Mouse (Mus musculus): ENCODE results near the gene Trpt1.

Trpt1 gene

DNA sequence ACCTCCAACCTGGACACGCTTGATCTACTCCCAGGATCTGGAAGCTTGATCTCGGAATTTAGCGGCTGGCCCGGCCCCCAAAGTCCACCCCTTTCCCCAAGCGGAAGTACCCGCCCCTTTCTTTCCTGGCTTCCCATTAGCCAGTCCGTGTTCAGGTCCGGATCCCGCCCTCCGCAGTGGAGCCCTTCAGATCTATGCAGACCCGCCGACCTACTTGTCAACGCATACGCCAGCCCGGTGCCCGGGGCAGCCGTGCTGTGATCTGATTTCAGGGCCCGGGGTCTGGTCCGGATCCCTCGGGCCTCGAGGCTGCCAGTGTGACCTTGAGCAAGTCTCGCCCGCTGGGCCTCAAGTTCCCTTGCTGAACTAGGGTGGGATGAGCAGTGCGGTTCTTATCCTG is at the start of gene Trpt1, which contains the start of gene Nudt22:
TSS of gene Trpt1 (plus strand) at position 126 of the 400 bp plus-strand sequence.
TSS of gene Nudt22 (minus strand) at position 112 of the 400 bp plus-strand sequence.
- peak; percentile 96 for DNase-seq

- DNase-seq, result no peak
Observed at GRCm38 (mm10) chr19:6947742-6948141, 48.2 kb upstream of the Trpt1 start.

DNA sequence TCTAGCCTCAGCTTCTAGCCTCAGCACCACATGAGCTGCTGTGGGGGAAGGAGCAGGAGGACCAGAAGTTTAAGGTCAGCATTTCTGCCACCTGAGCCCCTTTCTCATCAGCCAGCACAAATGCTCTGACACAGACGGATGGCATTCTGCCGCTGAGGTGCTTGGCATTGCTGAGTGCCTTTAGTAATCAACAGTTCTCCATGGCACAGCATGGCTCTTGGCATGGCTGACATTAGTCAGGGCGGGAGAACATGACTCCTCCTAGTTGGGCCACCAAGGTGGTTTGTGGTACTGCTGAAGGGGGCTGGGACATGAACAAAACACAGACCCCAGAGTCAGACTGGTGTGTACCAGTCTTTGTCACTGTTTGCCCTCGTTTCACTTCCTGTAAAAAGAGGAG is 47.7 kb upstream of the Trpt1 start:
- no peak for DNase-seq

DNA sequence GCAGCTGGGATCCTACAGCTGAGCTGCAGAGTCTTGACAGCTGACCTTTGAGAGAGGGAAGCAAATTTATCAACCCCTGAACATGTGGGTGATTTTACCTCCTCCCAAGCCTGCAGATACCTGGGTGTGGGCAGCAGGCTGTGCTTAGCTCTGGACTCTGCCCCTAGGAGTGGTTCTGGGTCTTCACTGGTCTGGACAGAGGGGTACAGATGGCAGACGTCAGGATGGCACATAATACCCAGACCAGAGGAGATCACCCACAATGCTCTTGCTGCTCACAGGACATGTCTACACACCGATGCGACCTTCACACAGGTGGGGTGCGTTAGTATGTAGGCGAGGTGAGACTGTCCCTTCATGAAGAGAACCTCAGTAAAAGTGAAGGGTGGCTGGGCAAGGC is 46.4 kb upstream of the Trpt1 start:
- DNase-seq, result no peak

DNA sequence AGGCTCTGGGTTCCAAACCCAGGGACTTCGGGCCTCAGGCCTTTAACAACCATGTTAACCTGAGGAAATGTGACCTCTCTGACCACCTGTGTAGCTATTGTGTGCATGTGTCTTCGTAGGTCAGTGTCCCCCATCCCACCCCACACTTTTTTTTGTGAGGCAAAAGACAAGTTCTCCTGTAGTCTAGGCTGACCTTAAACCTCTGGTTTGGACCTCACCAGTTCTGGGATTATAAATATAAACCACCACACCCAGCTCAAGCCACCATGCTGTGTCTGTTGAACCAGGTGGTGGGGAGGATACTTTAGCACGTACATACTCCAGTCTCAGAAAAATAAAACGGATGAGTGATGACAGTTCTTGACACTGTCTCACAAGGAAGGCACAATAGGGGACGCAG is 46.0 kb upstream of the Trpt1 start:
- DNase-seq, result no peak

DNA sequence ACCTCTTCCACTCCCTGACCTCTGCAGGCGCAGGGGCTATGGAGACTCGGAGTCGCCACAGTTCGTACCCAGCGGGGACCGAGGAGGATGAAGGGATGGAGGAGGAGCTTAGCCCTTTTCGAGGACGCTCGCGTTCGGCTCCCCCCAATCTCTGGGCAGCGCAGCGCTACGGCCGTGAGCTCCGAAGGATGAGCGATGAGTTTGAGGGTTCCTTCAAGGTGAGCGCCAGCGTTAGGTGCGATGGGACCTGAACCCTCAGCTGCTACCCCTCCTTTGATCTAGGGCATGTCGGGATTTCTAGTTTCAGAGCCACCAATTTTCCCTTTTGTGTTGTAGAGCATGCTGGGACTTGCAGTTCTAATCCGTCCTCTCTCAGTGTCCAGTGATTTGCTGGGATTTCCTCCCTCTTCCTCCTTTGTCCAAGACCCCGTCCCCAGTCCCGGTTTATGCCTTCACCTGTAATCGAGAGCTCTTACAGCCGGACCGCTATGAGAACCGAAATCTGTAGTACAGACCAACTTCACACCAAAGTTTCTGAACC is 45.2 kb upstream of the Trpt1 start:
- peak; percentile 78 for DNase-seq

- DNase-seq, result peak; percentile 98
Observed at GRCm38 (mm10) chr19:6951381-6951968, 44.5 kb upstream of the Trpt1 start.

- DNase-seq, result peak; percentile 89
Observed at GRCm38 (mm10) chr19:6951994-6952711, 43.8 kb upstream of the Trpt1 start.

- DNase-seq, result peak; percentile 74
Observed at GRCm38 (mm10) chr19:6952712-6953037, 43.3 kb upstream of the Trpt1 start.

- DNase-seq, result peak; percentile 73
Observed at GRCm38 (mm10) chr19:6954046-6954445, 41.9 kb upstream of the Trpt1 start.

- no peak for DNase-seq
Observed at GRCm38 (mm10) chr19:6955424-6955823, 40.5 kb upstream of the Trpt1 start.

GRCm38 (mm10) chr19:6956461-6956860 is 39.5 kb upstream of the Trpt1 start:
- DNase-seq, result no peak

GRCm38 (mm10) chr19:6968491-6969271 is 27.2 kb upstream of the Trpt1 start:
- DNase-seq, result peak; percentile 52

DNA sequence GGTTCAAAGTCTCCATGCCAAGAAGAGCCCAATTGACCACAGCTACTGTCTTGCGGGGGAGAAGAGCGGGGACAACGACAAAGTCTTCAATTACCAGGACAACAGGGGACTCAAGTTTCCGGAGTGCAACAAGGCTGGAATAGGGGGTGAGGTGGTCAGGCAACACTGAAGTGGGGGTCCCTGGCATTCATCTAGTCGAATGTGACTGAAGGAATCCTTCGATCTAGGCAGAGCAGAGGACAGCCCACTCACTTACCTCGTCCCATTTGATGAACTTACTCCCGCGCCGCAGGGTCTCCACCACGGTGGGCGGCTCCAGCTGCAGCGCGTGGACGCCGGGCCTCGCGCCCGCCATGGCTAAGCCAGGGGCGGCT is 26.7 kb upstream of the Trpt1 start:
- DNase-seq, result no peak

GRCm38 (mm10) chr19:6969665-6970381 is 26.1 kb upstream of the Trpt1 start:
- DNase-seq, result peak; percentile 68

DNA sequence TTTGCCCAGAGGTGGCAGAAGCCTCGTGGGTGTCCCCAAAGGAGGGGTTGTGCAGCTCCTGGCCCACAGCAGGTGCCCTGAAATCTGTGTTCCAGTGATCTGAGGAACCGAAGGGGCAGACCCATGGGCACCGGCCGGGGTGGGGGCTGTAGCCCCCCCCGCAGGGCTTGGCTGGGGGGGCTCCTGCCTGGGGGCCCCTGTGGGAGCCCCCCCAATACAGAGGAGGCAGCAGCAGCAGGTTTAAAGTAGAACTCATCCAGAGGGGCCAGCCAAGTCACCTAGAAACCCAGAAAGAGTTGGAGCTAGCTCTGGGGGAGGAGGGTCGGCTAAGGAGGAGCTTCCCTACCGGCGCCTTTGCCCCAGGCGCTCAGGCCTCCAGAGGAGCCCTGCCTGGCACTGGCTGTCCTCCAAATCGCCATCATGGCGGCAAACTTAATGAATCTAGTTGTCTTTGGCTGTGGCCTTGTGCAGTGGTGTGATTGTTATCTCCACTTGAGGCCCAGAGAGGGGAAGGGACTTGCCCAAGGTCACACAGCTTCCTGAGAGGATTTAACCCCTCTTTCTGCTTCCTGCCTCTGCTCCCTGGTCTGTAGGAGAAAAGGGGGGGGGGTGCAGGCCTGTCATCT is 25.4 kb upstream of the Trpt1 start:
- DNase-seq, result no peak

DNA sequence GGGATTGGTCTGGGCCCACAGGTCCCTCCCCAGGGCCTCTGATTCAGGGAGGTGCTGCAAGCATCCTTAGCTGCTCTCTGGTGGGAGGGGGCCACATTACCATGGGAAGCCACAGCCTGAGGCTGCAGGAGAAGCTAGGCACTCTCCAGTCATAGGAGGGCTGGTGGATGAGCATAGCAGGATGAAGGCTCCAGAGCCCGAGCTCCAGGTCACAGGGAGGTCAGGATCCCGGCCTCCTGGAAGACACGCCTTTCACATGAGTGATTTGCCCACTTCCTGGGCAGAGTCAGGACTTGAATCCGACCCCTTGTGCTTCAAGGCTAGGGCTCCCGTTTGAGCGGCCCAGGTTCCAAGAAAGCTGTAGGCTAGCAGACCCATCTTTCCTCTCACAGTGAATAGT is 24.3 kb upstream of the Trpt1 start:
- no peak for DNase-seq

DNA sequence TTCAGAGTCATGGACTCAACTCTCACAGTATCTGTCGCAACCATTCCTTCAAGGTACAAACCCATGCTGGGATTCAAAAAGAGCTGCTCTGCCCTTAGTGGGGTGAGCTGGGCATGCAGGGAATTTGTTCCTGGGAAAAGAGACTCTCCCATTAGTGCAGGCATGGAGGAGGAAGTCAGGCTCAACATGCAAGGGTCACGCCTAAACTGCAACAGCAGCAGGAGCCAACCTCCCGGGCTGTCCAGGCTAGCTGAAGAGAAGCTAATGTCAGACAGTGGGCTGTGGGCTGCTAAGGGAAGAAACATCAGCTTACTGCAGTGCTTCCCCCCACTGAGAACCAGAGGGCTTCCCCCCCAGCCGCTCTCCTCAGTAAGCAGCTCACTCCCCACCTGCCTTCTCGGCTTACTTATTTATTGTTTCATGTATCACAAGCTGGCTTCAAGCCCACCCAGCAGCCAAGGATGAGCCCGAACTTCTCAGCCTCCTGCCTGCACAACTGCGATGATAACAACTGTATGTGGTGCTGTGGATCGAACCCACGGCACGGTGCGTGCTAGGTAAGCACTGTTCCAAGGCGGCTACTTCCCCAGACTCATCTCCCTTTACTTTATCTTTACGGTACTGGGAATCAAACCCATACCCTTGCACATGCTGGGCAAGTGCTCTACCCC is 23.5 kb upstream of the Trpt1 start:
- DNase-seq, result no peak

DNA sequence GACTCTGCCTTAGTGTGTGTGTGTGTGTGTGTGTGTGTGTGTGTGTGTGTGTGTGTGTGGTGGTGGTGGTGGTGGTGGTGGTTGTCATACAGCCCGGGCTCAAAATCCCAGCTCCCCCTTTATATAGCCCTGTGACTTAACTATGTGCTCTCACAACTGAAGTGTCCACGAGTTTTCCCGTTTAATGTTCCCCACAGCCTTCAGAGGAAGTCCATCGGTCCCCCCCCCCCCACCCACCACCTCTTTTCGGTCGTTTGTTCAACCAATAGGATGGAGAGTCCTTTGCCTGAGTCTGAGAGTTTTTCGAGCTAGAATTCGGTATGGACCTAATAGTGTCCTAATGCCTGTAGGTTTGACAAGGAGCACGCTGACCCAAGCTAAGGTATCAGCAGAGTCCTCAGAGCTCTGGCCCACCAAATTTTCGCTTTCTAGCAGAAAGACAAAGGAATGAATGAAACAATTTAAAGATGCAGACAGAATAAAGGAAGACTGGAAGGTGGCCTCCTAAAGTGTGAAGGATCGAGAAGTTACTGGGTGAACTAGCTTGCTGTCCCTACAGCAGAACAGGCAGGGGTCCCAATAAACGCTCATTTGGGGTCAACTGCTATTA is 22.2 kb upstream of the Trpt1 start:
- no peak for DNase-seq

DNA sequence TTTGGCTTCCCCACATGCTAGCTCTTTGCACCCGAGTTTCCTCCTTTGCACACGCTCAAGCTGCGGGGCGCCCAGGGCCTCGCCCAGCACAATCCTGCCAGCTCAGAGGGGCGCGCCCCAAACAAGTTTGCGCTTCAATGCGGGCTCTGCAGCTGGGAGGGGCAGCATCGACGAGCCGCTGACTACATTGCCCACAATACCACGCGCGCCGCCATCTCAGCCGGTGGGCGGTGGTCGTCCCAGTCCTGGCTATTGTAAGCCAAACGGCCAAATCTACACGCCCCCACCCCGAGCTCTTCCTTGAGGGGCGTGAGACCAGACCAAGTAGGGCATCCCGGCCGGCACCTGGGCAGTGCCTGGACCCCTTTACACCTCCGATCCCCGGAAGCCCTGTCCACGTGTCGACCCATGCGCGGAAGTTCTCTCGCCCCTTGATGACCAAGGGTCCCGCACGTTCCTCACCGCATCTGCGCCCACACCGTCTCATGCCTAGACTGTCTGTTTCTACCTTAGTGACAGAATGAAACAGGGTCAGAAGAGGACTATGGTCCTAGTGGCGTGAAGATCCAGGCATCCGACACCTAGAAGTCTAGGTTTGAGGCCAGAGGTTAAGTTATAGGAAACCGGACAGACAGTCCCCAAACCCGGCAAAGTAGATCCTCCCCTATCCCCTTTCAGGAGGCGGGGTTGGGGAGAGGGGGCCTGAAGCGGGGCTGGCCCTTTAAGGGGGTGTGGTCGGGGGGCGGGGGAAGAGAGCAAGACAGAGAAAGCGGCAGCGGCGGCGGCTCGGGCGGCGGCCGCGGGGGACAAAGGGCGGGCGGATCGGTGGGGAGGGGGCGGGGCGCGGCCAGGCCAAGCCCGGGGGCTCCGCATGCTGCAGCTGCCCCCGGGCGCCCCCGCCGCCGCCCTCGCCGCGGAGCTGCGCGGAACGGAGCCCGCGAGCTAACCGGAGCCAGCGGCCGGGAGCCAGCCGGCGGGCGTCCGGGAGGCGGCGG is 21.4 kb upstream of the Trpt1 start, which contains the start of gene Ppp1r14b:
TSS of gene Ppp1r14b (plus strand) at position 758 of the 995 bp plus-strand sequence.
- DNase-seq, result peak; percentile 73

Measured in kidney, adult 9 months (tissue).